Mouse (Mus musculus): Measurements from ENCODE around the gene Cdh4. TPM values are rescaled to one million over a fixed set of nuclear protein-coding genes. Genes with fewer than 3 reads are reported as not detected.

The Cdh4 gene
- polyA plus RNA-seq, 1 experiment from 2014 or later: 23.0 TPM

DNA sequence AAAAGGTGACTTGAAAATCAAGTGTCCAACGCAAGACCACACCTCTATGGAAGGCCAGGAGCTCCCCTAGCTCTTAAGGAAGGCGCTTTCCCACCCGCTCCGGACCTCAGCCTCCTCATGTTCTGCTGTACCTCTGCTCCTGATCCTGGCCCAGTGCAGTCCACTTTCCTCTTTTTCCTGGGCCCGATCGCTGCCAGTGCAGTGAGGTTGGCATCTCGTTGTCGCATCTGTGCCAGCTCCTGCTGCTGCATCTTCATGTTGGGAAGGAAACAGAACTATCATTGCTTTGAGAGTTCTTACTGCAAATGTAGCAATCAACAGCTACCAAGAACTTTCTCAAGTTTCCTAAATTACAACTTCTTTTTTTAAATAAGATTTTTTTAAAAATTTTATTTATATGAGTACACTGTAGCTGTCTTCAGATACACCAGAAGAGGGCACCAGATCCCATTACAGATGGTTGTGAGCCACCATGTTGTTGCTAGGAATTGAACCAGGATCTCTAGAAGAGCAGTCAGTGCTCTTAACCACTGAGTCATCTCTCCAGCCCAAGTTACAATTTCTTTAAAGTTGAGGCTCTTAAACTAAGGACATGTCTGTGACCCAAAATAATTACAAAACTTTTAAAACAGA, 478.9 kb downstream of the Cdh4 start:
- WGBS: 97% methylated on average over 8 of the region's 8 CpGs
- H3K9me3 ChIP-seq (ENCODE audit: low read length): no peaks in the 10 kb centered on the region
- no peaks in the 10 kb centered on the region for H3K27me3 ChIP-seq (ENCODE audit: insufficient read depth, low read length)
- no peak overlapping the region for H3K9ac ChIP-seq (replicated peaks; ENCODE audit: low read length)
- H3K4me3 ChIP-seq (ENCODE audit: low read length): no peak overlapping the region
- ATAC-seq (ENCODE audit: low FRiP score, low TSS enrichment): no peak
- no peaks in the 10 kb centered on the region for H3K4me1 ChIP-seq (ENCODE audit: insufficient read depth, low read length)
- no peak overlapping the region for H3K4me2 ChIP-seq (replicated peaks; ENCODE audit: low read depth, low read length)
- H3K36me3 ChIP-seq (ENCODE audit: insufficient read depth, low read length): peaks cover 51% of the 10 kb centered on the region
- H3K27ac ChIP-seq (ENCODE audit: low read length): no peak overlapping the region

DNA sequence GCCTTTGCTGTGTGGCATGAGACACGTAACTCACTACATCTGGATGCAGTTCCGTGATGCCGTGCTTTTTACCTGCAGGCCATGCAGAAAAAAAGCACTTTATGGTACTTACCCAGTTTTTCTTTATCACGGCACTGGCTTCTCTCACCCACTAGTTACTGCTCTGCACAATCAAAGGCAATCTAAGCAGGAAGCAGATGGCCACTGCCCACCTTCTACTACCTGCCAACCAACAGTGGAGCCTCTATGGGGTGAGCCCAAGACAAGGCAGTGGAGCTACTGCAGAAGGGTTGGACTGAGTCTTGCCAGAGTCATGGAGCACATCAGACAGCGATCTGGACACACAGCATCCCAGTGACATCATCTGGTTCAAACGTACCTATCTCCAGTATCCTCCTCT, 481.8 kb downstream of the Cdh4 start:
- no peaks in the 10 kb centered on the region; the same call in 1 of the 2 replicates for H3K4me1 ChIP-seq (ENCODE audit: insufficient read depth, low read length)
- H3K27ac ChIP-seq (ENCODE audit: low read length): no peak overlapping the region
- no peak overlapping the region for H3K9ac ChIP-seq (replicated peaks; ENCODE audit: low read length)
- WGBS: 88% methylated on average over 6 of the region's 6 CpGs
- ATAC-seq (ENCODE audit: low FRiP score, low TSS enrichment): no peak
- no peaks in the 10 kb centered on the region for H3K27me3 ChIP-seq (ENCODE audit: insufficient read depth, low read length)
- H3K4me2 ChIP-seq (replicated peaks; ENCODE audit: low read depth, low read length): no peak overlapping the region
- H3K4me3 ChIP-seq (ENCODE audit: low read length): no peak overlapping the region
- H3K36me3 ChIP-seq (ENCODE audit: insufficient read depth, low read length): peaks cover 52% of the 10 kb centered on the region
- H3K9me3 ChIP-seq (ENCODE audit: low read length): no peaks in the 10 kb centered on the region

DNA sequence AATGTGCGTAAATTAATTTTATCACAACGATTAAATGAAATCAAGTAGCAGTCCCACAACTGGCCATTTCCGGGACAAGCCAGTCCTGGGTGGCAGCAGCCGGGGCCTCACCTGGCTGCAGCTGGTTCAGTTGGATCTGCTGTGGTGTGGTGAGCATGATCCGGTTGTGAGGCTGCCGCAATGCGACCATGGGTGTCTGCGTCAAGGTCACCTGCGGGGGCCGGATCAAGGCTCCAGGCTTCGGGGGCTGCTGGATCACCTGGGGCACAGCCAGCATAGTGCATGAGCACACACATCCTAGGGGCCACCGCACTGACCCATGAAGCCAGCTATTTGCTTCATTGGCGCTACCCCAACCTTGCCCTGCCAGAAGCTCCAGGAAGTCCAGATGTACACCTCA, 486.9 kb downstream of the Cdh4 start:
- peak; percentile 22; the same call in 1 of the 2 replicates for ATAC-seq (ENCODE audit: low FRiP score, low TSS enrichment)
- Histone ChIP-seq H3K27ac (ENCODE audit: low read length) (no peak overlapping the region; the same call in 1 of the 2 replicates), H3K4me2 (replicated peaks; ENCODE audit: low read depth, low read length) (no peak overlapping the region), H3K9ac (replicated peaks; ENCODE audit: low read length) (no peak overlapping the region), H3K36me3 (ENCODE audit: insufficient read depth, low read length) (peaks cover 44% of the 10 kb centered on the region), H3K4me1 (ENCODE audit: insufficient read depth, low read length) (no peaks in the 10 kb centered on the region; the same call in 1 of the 2 replicates), H3K27me3 (ENCODE audit: insufficient read depth, low read length) (no peaks in the 10 kb centered on the region), H3K9me3 (ENCODE audit: low read length) (no peaks in the 10 kb centered on the region), H3K4me3 (ENCODE audit: low read length) (no peak overlapping the region)
- 79% methylated on average over 13 of the region's 13 CpGs for WGBS

DNA sequence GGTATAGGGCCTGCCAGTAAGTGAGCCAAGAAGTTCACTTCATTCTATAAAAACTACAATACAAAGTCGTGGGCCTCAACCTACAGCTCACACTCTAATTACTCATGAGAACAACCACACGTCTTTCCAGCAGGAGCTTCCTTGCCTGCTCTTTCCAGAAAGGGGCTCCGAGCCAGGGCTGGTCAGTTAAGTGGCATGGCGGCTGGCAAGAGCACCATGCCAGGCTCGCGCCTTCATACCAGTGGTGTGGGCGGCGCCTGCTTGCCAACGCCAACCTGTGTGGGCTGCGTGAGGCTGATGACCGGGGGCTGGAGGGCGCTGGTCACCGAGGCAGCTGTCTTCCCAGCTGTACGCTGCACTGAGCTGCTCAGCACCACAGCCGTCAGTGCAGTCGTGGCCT, 489.5 kb downstream of the Cdh4 start:
- Histone ChIP-seq H3K9me3 (ENCODE audit: low read length) (no peaks in the 10 kb centered on the region), H3K27ac (ENCODE audit: low read length) (no peak overlapping the region), H3K4me3 (ENCODE audit: low read length) (no peak overlapping the region), H3K36me3 (ENCODE audit: insufficient read depth, low read length) (peaks cover 34% of the 10 kb centered on the region), H3K4me2 (replicated peaks; ENCODE audit: low read depth, low read length) (no peak overlapping the region), H3K9ac (replicated peaks; ENCODE audit: low read length) (no peak overlapping the region), H3K27me3 (ENCODE audit: insufficient read depth, low read length) (no peaks in the 10 kb centered on the region), H3K4me1 (ENCODE audit: insufficient read depth, low read length) (no peaks in the 10 kb centered on the region; the same call in 1 of the 2 replicates)
- no peak for ATAC-seq (ENCODE audit: low FRiP score, low TSS enrichment)
- WGBS: 89% methylated on average over 16 of the region's 16 CpGs

DNA sequence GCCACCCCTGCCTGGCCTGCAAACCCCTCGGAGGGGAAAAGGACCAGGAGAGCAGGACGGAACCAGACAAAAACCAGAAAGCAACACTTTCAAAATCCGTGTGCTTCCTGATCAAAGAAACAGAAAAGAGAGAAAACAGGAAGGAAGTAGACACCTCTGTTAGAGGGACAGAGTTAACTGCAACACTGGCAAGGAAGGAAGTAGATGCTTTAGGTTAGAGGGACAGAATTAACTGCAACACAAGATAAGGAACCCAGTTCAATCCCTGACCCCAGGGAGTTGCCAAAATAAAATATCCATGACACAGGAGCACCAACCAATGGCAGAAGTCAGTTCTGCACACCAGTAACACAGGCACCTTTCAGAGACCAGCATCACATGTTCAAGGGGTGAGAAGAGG, 491.9 kb downstream of the Cdh4 start:
- 65% methylated on average over 3 of the region's 3 CpGs for WGBS
- H3K36me3 ChIP-seq (ENCODE audit: insufficient read depth, low read length): peaks cover 30% of the 10 kb centered on the region

DNA sequence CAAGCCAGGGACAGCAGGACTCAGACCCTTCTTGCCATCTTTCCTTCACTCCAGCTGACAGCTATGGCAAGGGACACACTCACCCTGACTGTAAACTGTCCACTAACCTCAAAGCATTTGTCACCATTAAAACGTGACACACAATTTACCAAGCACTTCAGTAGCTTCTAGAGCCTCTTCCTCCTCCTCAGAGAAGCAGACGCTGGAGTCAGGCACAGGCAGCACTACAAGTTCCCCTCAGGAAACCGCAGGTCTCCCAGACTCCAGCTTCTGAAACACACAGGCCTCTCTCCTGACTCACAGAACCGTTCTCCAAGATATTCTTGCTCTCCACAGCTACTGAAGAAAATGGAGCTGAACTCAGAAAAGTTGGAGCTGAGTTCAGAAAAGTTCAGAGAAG, 494.9 kb downstream of the Cdh4 start:
- Histone ChIP-seq H3K9me3 (ENCODE audit: low read length) (no peaks in the 10 kb centered on the region), H3K9ac (replicated peaks; ENCODE audit: low read length) (no peak overlapping the region), H3K4me3 (ENCODE audit: low read length) (no peak overlapping the region), H3K36me3 (ENCODE audit: insufficient read depth, low read length) (peaks cover 13% of the 10 kb centered on the region; the same call in 1 of the 2 replicates), H3K27me3 (ENCODE audit: insufficient read depth, low read length) (no peaks in the 10 kb centered on the region), H3K27ac (ENCODE audit: low read length) (no peak overlapping the region), H3K4me1 (ENCODE audit: insufficient read depth, low read length) (no peaks in the 10 kb centered on the region), H3K4me2 (replicated peaks; ENCODE audit: low read depth, low read length) (no peak overlapping the region)
- WGBS: 63% methylated on average over 4 of the region's 4 CpGs
- no peak for ATAC-seq (ENCODE audit: low FRiP score, low TSS enrichment)

More for the DNA sequence above, 491.9 kb downstream of the Cdh4 start:
- H3K27me3 ChIP-seq (ENCODE audit: insufficient read depth, low read length): no peaks in the 10 kb centered on the region
- no peak overlapping the region for H3K4me2 ChIP-seq (replicated peaks; ENCODE audit: low read depth, low read length)
- no peak overlapping the region for H3K27ac ChIP-seq (ENCODE audit: low read length)
- no peaks in the 10 kb centered on the region for H3K9me3 ChIP-seq (ENCODE audit: low read length)
- no peak overlapping the region for H3K4me3 ChIP-seq (ENCODE audit: low read length)
- H3K4me1 ChIP-seq (ENCODE audit: insufficient read depth, low read length): no peaks in the 10 kb centered on the region; the same call in 1 of the 2 replicates
- ATAC-seq (ENCODE audit: low FRiP score, low TSS enrichment): no peak
- H3K9ac ChIP-seq (replicated peaks; ENCODE audit: low read length): no peak overlapping the region

DNA sequence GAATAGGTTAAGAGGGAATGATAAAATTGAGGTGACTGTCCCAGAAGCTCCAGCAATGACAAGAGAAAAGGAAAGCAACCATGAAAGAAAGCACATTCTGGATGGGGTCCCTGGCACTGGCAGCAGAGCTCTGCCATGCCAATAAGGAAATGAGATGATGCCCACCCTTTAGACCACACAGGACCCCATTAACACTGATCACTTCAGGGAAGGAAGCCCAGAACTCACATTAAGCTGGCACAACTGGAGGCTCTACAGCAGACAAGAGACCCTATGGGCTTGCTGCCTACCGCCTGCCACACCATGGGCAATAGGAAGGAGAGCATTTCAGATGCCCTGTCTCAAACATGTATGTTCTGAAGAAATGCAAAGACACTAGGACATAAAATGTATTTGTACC, 499.5 kb downstream of the Cdh4 start:
- H3K27ac ChIP-seq (ENCODE audit: low read length): no peak overlapping the region
- H3K4me3 ChIP-seq (ENCODE audit: low read length): no peak overlapping the region
- H3K4me1 ChIP-seq (ENCODE audit: insufficient read depth, low read length): peaks cover 7% of the 10 kb centered on the region; the same call in 1 of the 2 replicates
- H3K4me2 ChIP-seq (replicated peaks; ENCODE audit: low read depth, low read length): no peak overlapping the region
- no peak for ATAC-seq (ENCODE audit: low FRiP score, low TSS enrichment)
- WGBS: 92% methylated on average over 1 of the region's 1 CpGs
- H3K9me3 ChIP-seq (ENCODE audit: low read length): no peaks in the 10 kb centered on the region
- no peaks in the 10 kb centered on the region for H3K27me3 ChIP-seq (ENCODE audit: insufficient read depth, low read length)
- H3K36me3 ChIP-seq (ENCODE audit: insufficient read depth, low read length): no peaks in the 10 kb centered on the region
- no peak overlapping the region for H3K9ac ChIP-seq (replicated peaks; ENCODE audit: low read length)

DNA sequence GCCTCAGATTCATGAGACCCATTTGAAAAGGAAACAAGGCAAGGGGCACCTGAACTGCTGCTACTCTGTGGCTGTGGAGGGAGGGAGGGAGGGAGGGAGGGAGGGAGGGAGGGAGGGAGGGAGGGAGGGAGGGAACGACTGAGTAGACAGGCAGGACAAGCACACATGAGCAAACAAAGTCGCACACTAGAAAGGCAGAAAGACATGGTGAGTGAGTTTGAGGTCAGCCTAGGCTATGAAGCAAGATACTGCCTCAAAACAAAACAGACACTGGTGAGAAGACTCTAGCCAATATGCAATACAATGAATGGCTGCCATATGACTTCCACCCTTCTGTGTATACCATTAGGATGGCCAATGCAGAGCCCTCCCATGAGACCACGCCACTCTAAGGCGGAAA, 502.8 kb downstream of the Cdh4 start:
- H3K4me3 ChIP-seq (ENCODE audit: low read length): no peak overlapping the region
- H3K36me3 ChIP-seq (ENCODE audit: insufficient read depth, low read length): no peaks in the 10 kb centered on the region
- WGBS: 37% methylated on average over 4 of the region's 4 CpGs
- no peak overlapping the region for H3K9ac ChIP-seq (replicated peaks; ENCODE audit: low read length)
- ATAC-seq (ENCODE audit: low FRiP score, low TSS enrichment): no peak
- no peak overlapping the region for H3K4me2 ChIP-seq (replicated peaks; ENCODE audit: low read depth, low read length)
- no peaks in the 10 kb centered on the region for H3K27me3 ChIP-seq (ENCODE audit: insufficient read depth, low read length)
- peaks cover 28% of the 10 kb centered on the region for H3K4me1 ChIP-seq (ENCODE audit: insufficient read depth, low read length)
- H3K27ac ChIP-seq (ENCODE audit: low read length): no peak overlapping the region
- no peaks in the 10 kb centered on the region for H3K9me3 ChIP-seq (ENCODE audit: low read length)

DNA sequence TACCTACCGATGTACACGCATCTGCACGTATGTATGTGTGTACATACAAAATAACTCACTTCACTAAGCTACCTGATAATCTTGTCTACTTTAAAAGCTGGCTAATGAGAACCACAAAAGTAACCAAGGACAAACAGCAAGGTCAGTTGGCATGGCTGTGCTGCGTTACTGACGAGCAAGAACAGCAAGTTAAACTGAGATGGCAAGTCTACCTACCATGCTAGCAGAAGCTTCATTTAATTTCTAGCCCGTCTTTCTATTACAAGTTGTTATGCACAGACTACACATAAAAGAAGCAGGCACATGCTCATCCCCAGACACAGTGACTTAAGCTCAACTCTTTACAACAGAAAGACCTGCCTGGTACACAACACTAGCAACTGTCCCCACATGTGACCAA, 504.3 kb downstream of the Cdh4 start:
- Histone ChIP-seq H3K27ac (ENCODE audit: low read length) (no peak overlapping the region), H3K4me1 (ENCODE audit: insufficient read depth, low read length) (peaks cover 28% of the 10 kb centered on the region), H3K36me3 (ENCODE audit: insufficient read depth, low read length) (no peaks in the 10 kb centered on the region), H3K4me3 (ENCODE audit: low read length) (no peak overlapping the region), H3K27me3 (ENCODE audit: insufficient read depth, low read length) (no peaks in the 10 kb centered on the region), H3K4me2 (replicated peaks; ENCODE audit: low read depth, low read length) (no peak overlapping the region), H3K9me3 (ENCODE audit: low read length) (no peaks in the 10 kb centered on the region), H3K9ac (replicated peaks; ENCODE audit: low read length) (no peak overlapping the region)
- WGBS: 89% methylated on average over 6 of the region's 6 CpGs
- ATAC-seq (ENCODE audit: low FRiP score, low TSS enrichment): no peak

DNA sequence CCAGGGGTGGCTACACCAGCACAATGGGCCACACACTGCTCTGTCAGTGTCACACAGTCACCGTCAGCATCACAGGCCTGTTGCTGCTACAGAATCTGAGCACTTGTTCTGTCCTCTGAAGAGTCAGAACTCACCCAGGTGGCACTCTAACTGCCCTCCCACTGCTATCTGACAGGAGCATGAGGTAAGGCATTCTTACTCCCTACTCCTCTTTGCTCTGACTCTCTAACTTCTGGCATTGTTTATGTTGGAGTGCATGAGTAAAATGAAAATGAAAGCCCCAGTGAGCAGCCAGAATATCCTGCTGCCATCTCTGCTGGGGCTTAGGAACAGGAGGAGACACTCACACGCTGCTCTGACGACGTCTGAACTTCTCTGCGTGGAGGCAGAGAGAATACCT, 505.4 kb downstream of the Cdh4 start:
- peak; percentile 37; the same call in 1 of the 2 replicates for ATAC-seq (ENCODE audit: low FRiP score, low TSS enrichment)
- no peak overlapping the region for H3K4me3 ChIP-seq (ENCODE audit: low read length)
- no peaks in the 10 kb centered on the region for H3K36me3 ChIP-seq (ENCODE audit: insufficient read depth, low read length)
- H3K9ac ChIP-seq (replicated peaks; ENCODE audit: low read length): no peak overlapping the region
- no peak overlapping the region; the same call in 1 of the 2 replicates for H3K27ac ChIP-seq (ENCODE audit: low read length)
- H3K4me1 ChIP-seq (ENCODE audit: insufficient read depth, low read length): peaks cover 35% of the 10 kb centered on the region
- 35% methylated on average over 5 of the region's 5 CpGs for WGBS
- no peak overlapping the region for H3K4me2 ChIP-seq (replicated peaks; ENCODE audit: low read depth, low read length)
- no peaks in the 10 kb centered on the region for H3K9me3 ChIP-seq (ENCODE audit: low read length)
- no peaks in the 10 kb centered on the region for H3K27me3 ChIP-seq (ENCODE audit: insufficient read depth, low read length)

All from kidney, embryonic 16.5 days (tissue).